Mouse (Mus musculus) adrenal gland, adult 2 months (tissue): ENCODE results near the gene Gm10719. TPM values are rescaled to one million over a fixed set of nuclear protein-coding genes. Genes with fewer than 3 reads are reported as not detected.
"Not testable (repeated sequence)": the region's sequence is repeated elsewhere in the genome, so short reads cannot be mapped to it uniquely, and the experiment has no call there.

Experiments
- DNase-seq: peaks from one replicate; pipeline ENCODE4 v3.0.0; 2021
- microRNA-seq, 2 experiments: library from miRNA; unstranded; fragments of <30 nt; microRNA quantifications; one replicate each; pipeline ENCODE4 v1.2.0; 2021
- polyA plus RNA-seq: library from polyadenylated mRNA; depleted of rRNA; stranded (reverse); fragments of >200 nt; gene quantifications from 2 replicates; pipeline ENCODE4 v1.2.3, GENCODE M21; 2012; rRNA removed
- total RNA-seq, 2 experiments: library from RNA; stranded (reverse); gene quantifications; 2 replicates each; pipeline ENCODE4 v1.2.3; 2021

The Gm10719 gene
- total and polyA plus RNA-seq, 3 experiments, result 0.90 to 3.5 TPM; not detected in 1

GRCm38 (mm10) chr9:3025653-3026052, 8.4 kb downstream of the Gm10719 start:
- DNase-seq, result peak; percentile 51

- DNase-seq, result not testable (repeated sequence)
These were observed 8.9 kb downstream of the Gm10719 start for GRCm38 (mm10) chr9:3026136-3026535.

- not testable (repeated sequence) for DNase-seq
These were observed 9.5 kb downstream of the Gm10719 start for GRCm38 (mm10) chr9:3026741-3027140.

GRCm38 (mm10) chr9:3027200-3027599, 10.0 kb downstream of the Gm10719 start:
- not testable (repeated sequence) for DNase-seq

GRCm38 (mm10) chr9:3029276-3030000, 12.2 kb downstream of the Gm10719 start:
- DNase-seq, result peak; percentile 4

GRCm38 (mm10) chr9:3030677-3031318, 13.6 kb downstream of the Gm10719 start:
- not testable (repeated sequence) for DNase-seq

GRCm38 (mm10) chr9:3034299-3034698, 17.1 kb downstream of the Gm10719 start, which contains the start of gene Gm17535:
TSS of gene Gm17535 (plus strand) at chr9:3034599.
- not testable (repeated sequence) for DNase-seq

GRCm38 (mm10) chr9:3036577-3036976, 19.4 kb downstream of the Gm10719 start, which contains the start of gene Gm10715:
TSS of gene Gm10715 (plus strand) at chr9:3036877.
- DNase-seq, result not testable (repeated sequence)

- DNase-seq, result not testable (repeated sequence)
These were observed 21.0 kb downstream of the Gm10719 start for GRCm38 (mm10) chr9:3038161-3038560.

Small RNA genes lying within 50 kb of the gene (microRNA-seq; reads per million reads assigned to microRNA genes)
- gene Mir101c, result 0 reads per million in 2 experiments

Other genes starting within 250 kb of the Gm10719 start
- gene Gm10722, start 16.5 kb upstream of the Gm10719 start, total RNA-seq, result not detected
- not detected in 2 replicates for gene Gm10722, start 16.5 kb upstream of the Gm10719 start, polyA plus RNA-seq
- gene Gm11168, start 14.1 kb upstream of the Gm10719 start, total RNA-seq, result under 1 TPM in 1 of 2 experiments, not detected in 1; 0.78 TPM
- not detected in 2 replicates for gene Gm11168, start 14.1 kb upstream of the Gm10719 start, polyA plus RNA-seq
- gene Gm10721, start 4.3 kb upstream of the Gm10719 start, total RNA-seq, result 1 to 10 TPM in 1 of 2 experiments, under 1 TPM in 1; 0.86 to 1.2 TPM
- gene Gm10721, start 4.3 kb upstream of the Gm10719 start, polyA plus RNA-seq, result not detected in 2 replicates
- not detected for gene Gm10720, start 1.8 kb upstream of the Gm10719 start, total RNA-seq
- not detected in 2 replicates for gene Gm10720, start 1.8 kb upstream of the Gm10719 start, polyA plus RNA-seq
- 1 to 10 TPM; 1.7 to 1.9 TPM for gene Gm10718, start 6.1 kb downstream of the Gm10719 start, total RNA-seq
- gene Gm10718, start 6.1 kb downstream of the Gm10719 start, polyA plus RNA-seq, result not detected in 2 replicates
- under 1 TPM in 1 of 2 experiments, not detected in 1; 0.49 TPM for gene Gm10717, start 8.0 kb downstream of the Gm10719 start, total RNA-seq
- gene Gm10717, start 8.0 kb downstream of the Gm10719 start, polyA plus RNA-seq, result not detected in 2 replicates
- not detected for gene Gm17535, start 17.2 kb downstream of the Gm10719 start, total RNA-seq
- not detected in 2 replicates for gene Gm17535, start 17.2 kb downstream of the Gm10719 start, polyA plus RNA-seq
- gene Gm10715, start 19.5 kb downstream of the Gm10719 start, total RNA-seq, result not detected
- gene Gm10715, start 19.5 kb downstream of the Gm10719 start, polyA plus RNA-seq, result not detected in 2 replicates